Mouse (Mus musculus) adrenal gland, postnatal 10 days (tissue): ENCODE measurements around the gene Sirt4. TPM values are rescaled to one million over a fixed set of nuclear protein-coding genes. Genes with fewer than 3 reads are reported as not detected.

Experiments
- DNase-seq: peaks from one replicate; pipeline ENCODE4 v3.0.0; 2021; ENCODE audit warnings: mixed read lengths
- total RNA-seq, 2 experiments: library from RNA; stranded (reverse); gene quantifications; 2 replicates each; pipeline ENCODE4 v1.2.3; 2021

Gene Sirt4
- total RNA-seq, 2 experiments from 2014 or later: 15.8 to 31.4 TPM

GRCm38 (mm10) chr5:115434853-115435754, 49.4 kb downstream of the Sirt4 start:
- no peak for DNase-seq

GRCm38 (mm10) chr5:115434280-115434852, 50.2 kb downstream of the Sirt4 start:
- DNase-seq: no peak

GRCm38 (mm10) chr5:115433191-115433590, 51.3 kb downstream of the Sirt4 start:
- DNase-seq: no peak

GRCm38 (mm10) chr5:115432395-115432794, 52.1 kb downstream of the Sirt4 start:
- no peak for DNase-seq

- DNase-seq: no peak
Measured at GRCm38 (mm10) chr5:115431898-115432259, 52.6 kb downstream of the Sirt4 start.

- no peak for DNase-seq
Measured at GRCm38 (mm10) chr5:115431061-115431897, 53.2 kb downstream of the Sirt4 start.

- DNase-seq: peak; percentile 41
Measured at GRCm38 (mm10) chr5:115430187-115430960, 54.2 kb downstream of the Sirt4 start.

- peak; percentile 46 for DNase-seq
Measured at GRCm38 (mm10) chr5:115429359-115430186, 55.0 kb downstream of the Sirt4 start, which contains the start of gene Msi1. Msi1 (plus strand) TSS chr5:115429599.

- DNase-seq: no peak
Measured at GRCm38 (mm10) chr5:115428831-115429358, 55.6 kb downstream of the Sirt4 start.

Other genes starting within 250 kb of the Sirt4 start
- 10 to 100 TPM; 86.6 to 97.6 TPM for gene Pop5, start 248.9 kb downstream of the Sirt4 start, total RNA-seq
- 100 to 1,000 TPM; 228 to 254 TPM for gene Rnf10, start 211.8 kb downstream of the Sirt4 start, total RNA-seq
- 100 to 1,000 TPM in 1 of 2 experiments, 10 to 100 TPM in 1; 90.7 to 114 TPM for gene Coq5, start 205.1 kb downstream of the Sirt4 start, total RNA-seq
- 100 to 1,000 TPM; 243 to 258 TPM for gene Dynll1, start 183.7 kb downstream of the Sirt4 start, total RNA-seq
- 10 to 100 TPM; 67.1 to 70.7 TPM for gene Srsf9, start 157.5 kb downstream of the Sirt4 start, total RNA-seq
- gene Gatc, start 143.5 kb downstream of the Sirt4 start, total RNA-seq: 10 to 100 TPM; 19.1 to 20.1 TPM
- gene Triap1, start 143.5 kb downstream of the Sirt4 start, total RNA-seq: 10 to 100 TPM; 28.5 to 30.1 TPM
- gene Cox6a1, start 135.7 kb downstream of the Sirt4 start, total RNA-seq: 1,000 to 10,000 TPM; 1,718 to 1,856 TPM
- 10 to 100 TPM; 15.9 to 16.2 TPM for gene Msi1, start 55.1 kb downstream of the Sirt4 start, total RNA-seq
- gene Pla2g1b, start 18.5 kb downstream of the Sirt4 start, total RNA-seq: not detected
- gene Pxn, start 22.0 kb upstream of the Sirt4 start, total RNA-seq: 10 to 100 TPM; 55.1 to 72.4 TPM
- gene Rplp0, start 74.7 kb upstream of the Sirt4 start, total RNA-seq: 100 to 1,000 TPM; 933 to 968 TPM
- 10 to 100 TPM; 52.4 to 63.2 TPM for gene Gcn1l1, start 80.5 kb upstream of the Sirt4 start, total RNA-seq
- gene Rab35, start 147.2 kb upstream of the Sirt4 start, total RNA-seq: 10 to 100 TPM; 54.0 to 57.2 TPM
- gene Bicdl1, start 246.9 kb upstream of the Sirt4 start, total RNA-seq: 10 to 100 TPM in 1 of 2 experiments, 1 to 10 TPM in 1; 7.9 to 10.6 TPM